Mouse (Mus musculus): ENCODE data around the gene A730061H03Rik. TPM values are rescaled to one million over a fixed set of nuclear protein-coding genes. Genes with fewer than 3 reads are reported as not detected.
A peak's percentile ranks its signal among the peaks of the same experiment; 100 is the strongest.

A730061H03Rik gene
- polyA plus RNA-seq, 1 experiment from 2014 or later = 2.0 TPM

DNA sequence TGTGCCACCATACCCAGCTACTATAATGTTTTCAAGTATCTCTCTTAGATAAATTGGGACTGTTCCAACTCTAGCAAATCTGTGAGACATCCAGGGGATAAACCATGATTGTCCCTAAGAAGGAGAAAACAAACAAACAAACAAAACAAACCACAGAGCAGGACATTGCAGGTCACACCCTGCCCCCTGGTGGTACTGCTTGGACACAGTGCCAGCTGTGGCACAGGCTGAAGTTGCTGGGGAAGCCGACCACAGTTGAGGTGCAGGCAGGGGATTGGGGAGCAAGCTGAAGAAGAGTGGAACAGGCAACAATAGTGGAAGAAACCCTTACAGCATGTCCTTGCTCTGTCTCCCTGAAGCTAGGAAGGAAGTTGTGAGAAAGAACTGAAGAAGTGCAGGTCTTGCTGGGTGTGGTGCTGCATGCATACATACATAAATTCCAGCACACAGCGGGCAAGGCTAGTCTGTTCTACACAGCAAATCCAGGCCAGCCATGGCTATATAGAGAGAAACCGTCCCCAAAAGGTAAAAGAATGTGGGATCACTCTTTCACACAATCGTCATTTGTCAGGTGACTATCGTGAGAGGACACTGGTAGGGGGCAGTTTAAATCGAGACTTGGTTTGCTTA, 24.0 kb downstream of the A730061H03Rik start:
- no peak for ATAC-seq (ENCODE audit: low FRiP score)
- Histone ChIP-seq H3K9ac (no peak overlapping the region), H3K4me2 (no peak overlapping the region), H3K9me3 (no peaks in the 10 kb centered on the region), H3K36me3 (no peaks in the 10 kb centered on the region), H3K27ac (no peak overlapping the region), H3K27me3 (peaks cover 7% of the 10 kb centered on the region; the same call in 1 of the 2 replicates), H3K4me3 (no peak overlapping the region), H3K4me1 (replicated peaks) (peaks cover 18% of the 10 kb centered on the region)
- 62% methylated on average over 6 of the region's 6 CpGs for WGBS

DNA sequence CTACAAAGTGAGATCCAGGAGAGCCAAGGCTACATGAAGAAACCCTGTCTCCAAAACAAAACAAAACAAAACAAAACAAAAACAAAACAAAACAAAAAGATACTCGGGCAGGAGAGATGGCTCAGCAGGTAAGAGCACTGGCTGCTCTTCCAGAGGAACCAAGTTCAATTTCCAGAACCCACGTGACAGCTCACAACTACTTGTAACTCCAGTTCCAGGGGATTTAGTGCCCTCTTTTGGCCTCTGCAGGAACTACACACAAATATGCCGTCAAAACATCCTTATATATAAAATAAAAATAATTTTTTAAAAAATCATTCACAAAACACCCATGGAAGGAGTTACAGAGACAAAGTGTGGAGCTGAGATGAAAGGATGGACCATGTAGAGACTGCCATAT, 32.3 kb downstream of the A730061H03Rik start:
- Histone ChIP-seq H3K27ac (no peak overlapping the region), H3K27me3 (peaks cover 32% of the 10 kb centered on the region), H3K4me1 (replicated peaks) (no peaks in the 10 kb centered on the region), H3K4me3 (no peak overlapping the region), H3K9me3 (no peaks in the 10 kb centered on the region), H3K4me2 (no peak overlapping the region), H3K36me3 (no peaks in the 10 kb centered on the region), H3K9ac (no peak overlapping the region)
- no peak for ATAC-seq (ENCODE audit: low FRiP score)
- WGBS = 22% methylated on average over 3 of the region's 3 CpGs

DNA sequence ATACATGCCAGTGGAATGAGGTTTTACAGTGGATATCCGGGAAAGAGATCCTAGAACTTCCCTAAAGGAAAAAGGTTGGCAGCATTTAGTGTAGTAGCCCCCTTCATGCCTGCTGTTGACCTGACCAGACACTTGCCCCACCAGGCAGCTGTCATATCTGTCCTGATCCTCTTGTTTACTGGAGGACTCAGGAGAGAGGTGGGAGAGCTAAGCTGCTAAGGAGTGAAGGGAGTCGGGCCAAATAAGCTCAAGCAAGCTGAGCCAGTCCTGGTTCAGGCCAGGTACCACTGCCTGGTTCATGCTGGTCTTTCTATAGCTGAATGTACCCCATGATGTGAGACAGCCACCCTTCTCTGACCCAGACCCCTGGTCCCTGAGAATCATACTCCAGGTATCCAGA, 33.5 kb downstream of the A730061H03Rik start:
- H3K9me3 ChIP-seq = no peaks in the 10 kb centered on the region
- no peak overlapping the region for H3K9ac ChIP-seq
- H3K27ac ChIP-seq = no peak overlapping the region
- WGBS = 83% methylated on average over 2 of the region's 2 CpGs
- H3K27me3 ChIP-seq = peaks cover 45% of the 10 kb centered on the region
- no peak for ATAC-seq (ENCODE audit: low FRiP score)
- H3K36me3 ChIP-seq = no peaks in the 10 kb centered on the region
- no peaks in the 10 kb centered on the region for H3K4me1 ChIP-seq (replicated peaks)
- H3K4me2 ChIP-seq = no peak overlapping the region
- no peak overlapping the region for H3K4me3 ChIP-seq

DNA sequence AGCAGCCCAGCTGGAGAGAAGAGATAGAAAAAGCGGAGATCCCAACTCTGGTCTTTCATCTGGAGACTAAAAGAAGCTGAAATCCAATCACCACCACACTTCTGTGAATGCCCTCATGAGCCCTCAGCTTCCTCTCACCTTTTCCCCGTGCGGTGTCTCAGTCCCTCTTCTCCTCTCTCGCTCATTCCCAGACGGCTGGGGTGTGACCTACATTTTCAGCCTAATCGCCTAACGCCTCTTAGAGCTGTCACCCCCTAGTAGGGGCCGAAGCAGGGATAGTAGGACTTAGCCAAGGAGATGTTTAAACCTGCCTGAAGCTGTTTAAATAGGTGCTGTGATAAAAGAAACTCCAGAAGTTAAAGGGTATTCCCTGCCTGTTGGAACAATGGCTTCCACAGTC, 35.4 kb downstream of the A730061H03Rik start, which contains the start of gene Nrl:
TSS of gene Nrl (minus strand) at position 197 of the 400 bp plus-strand sequence.
- Histone ChIP-seq H3K9ac (no peak within 1 kb of the TSS), H3K4me2 (no peak within 1 kb of the TSS), H3K36me3 (no peaks in the 10 kb centered on the region), H3K4me1 (replicated peaks) (peaks cover 5% of the 10 kb centered on the region), H3K27ac (no peak within 1 kb of the TSS), H3K4me3 (no peak within 1 kb of the TSS), H3K27me3 (peaks cover 43% of the 10 kb centered on the region), H3K9me3 (no peaks in the 10 kb centered on the region)
- ATAC-seq (ENCODE audit: low FRiP score) = no peak
- WGBS = 55% methylated on average over 8 of the region's 8 CpGs

DNA sequence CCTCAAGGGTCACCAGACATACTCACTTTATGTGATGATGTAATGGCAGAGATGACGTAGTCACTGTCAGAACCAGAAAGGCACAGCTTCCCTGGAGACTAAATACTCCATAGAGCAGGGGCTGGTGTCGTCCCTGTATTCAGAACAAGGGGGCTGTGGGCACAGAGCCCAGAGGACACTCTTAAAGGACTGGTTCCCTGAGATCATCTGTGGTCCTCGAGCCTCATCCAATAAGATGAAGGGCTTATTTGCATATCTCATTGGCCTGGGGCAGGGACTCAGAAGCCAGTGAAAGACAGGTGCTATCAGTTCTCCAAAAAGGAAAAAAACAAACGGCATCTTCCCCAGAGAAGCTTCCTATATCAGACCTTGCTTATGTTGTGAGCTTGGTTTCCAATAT, 36.1 kb downstream of the A730061H03Rik start:
- Histone ChIP-seq H3K9me3 (no peaks in the 10 kb centered on the region), H3K27me3 (peaks cover 37% of the 10 kb centered on the region), H3K36me3 (no peaks in the 10 kb centered on the region), H3K4me2 (no peak overlapping the region), H3K27ac (no peak overlapping the region), H3K4me1 (replicated peaks) (peaks cover 12% of the 10 kb centered on the region), H3K9ac (no peak overlapping the region), H3K4me3 (no peak overlapping the region)
- no peak for ATAC-seq (ENCODE audit: low FRiP score)
- WGBS = 53% methylated on average over 4 of the region's 4 CpGs

DNA sequence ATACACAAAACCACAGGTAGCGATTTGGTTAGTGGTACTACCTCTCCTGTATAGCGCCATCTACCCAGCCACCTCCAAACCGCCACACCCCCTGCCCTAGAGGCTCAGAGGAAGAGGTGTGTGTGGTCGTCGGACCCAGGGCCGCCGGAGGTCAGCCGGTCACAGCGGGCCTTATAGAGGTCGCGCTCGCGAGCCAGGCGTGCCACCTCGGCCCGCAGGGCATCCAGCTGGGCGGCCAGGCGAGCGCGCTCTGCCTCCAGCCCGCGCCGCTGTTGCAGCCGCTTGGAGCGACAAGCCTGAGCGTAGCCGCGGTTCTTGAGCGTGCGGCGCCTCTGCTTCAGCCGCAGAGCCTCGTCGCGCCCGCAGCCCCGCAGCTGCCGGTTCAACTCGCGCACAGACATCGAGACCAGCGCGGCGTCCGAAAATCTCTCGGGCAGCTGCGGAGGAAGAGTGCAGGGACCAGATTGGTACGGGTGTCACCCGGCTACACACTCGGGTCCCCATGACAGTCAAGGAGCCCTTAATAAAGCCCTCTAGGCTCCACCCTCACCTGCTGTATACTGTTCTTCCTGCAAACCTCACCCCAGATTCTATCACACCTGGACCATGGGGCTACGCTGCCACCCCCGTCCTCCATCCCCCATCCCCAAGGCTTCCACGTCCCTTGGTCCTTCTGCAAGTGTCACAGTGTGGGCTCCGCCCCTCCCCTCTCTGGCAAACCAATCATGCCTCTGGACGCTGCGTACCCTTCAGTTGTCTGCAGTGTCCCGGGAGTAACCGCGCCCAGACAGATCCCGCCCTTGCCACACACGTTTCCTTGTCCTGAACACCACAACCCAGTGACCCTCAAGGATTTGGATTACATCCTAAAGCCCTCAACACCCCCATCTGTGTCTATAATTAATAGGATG, 39.5 kb downstream of the A730061H03Rik start:
- Histone ChIP-seq H3K4me1 (replicated peaks) (peaks cover 26% of the 10 kb centered on the region), H3K4me3 (peak overlapping the region; percentile 54), H3K27me3 (peaks cover 36% of the 10 kb centered on the region), H3K9ac (peak overlapping the region; percentile 74), H3K4me2 (peak overlapping the region; percentile 87), H3K27ac (peak overlapping the region; percentile 77), H3K9me3 (no peaks in the 10 kb centered on the region), H3K36me3 (no peaks in the 10 kb centered on the region)
- WGBS = 1% methylated on average over 61 of the region's 61 CpGs
- ATAC-seq (ENCODE audit: low FRiP score) = peak; percentile 73

DNA sequence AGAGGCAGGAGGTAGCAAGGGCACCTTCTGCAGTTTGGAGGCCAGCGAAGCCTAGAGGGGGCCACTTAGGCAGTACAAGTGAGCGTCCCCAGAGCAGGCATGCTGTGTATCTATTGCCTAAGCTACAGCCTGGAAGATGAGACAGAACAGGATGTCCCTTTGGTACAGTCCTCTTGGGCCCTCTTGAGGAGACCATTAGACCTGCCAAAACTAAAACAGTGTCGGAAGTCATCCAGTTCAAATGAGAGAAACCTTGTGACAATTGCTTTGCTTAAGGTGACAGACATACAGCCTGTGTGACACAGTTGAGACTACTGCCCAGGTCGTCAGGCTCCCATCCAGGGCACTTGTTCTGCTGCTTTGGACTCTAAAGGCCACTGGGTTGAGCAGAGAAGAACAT, 40.6 kb downstream of the A730061H03Rik start:
- Histone ChIP-seq H3K4me3 (no peak overlapping the region), H3K4me1 (replicated peaks) (peaks cover 26% of the 10 kb centered on the region), H3K9ac (no peak overlapping the region; the same call in 1 of the 2 replicates), H3K27me3 (peaks cover 28% of the 10 kb centered on the region), H3K36me3 (no peaks in the 10 kb centered on the region), H3K9me3 (no peaks in the 10 kb centered on the region), H3K4me2 (no peak overlapping the region), H3K27ac (peak overlapping the region; percentile 60)
- WGBS = 59% methylated on average over 4 of the region's 4 CpGs
- ATAC-seq (ENCODE audit: low FRiP score) = no peak

DNA sequence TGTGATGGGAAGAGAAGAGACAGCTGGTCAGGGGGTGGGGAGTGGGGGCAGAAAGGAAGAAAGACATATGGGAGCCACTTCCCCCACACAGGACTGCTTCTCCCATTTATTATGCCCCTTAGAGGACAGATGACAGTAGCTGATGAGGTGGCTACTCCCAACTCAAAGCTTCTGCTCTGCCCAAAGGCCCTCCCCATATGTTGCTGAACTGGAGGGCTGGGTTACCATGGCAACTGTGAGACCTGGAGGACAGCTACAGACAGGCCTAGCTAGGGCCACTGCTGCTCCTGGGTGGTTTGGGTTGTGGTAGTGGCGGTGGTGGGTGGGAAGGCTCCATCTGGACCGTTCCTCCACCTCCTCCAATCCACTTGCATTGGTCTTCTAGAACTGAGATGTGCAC, 41.3 kb downstream of the A730061H03Rik start:
- peaks cover 24% of the 10 kb centered on the region; the same call in 1 of the 2 replicates for H3K27me3 ChIP-seq
- no peaks in the 10 kb centered on the region for H3K36me3 ChIP-seq
- H3K9me3 ChIP-seq = no peaks in the 10 kb centered on the region
- WGBS = 14% methylated on average over 2 of the region's 2 CpGs
- no peak overlapping the region for H3K4me2 ChIP-seq
- no peak overlapping the region for H3K9ac ChIP-seq
- ATAC-seq (ENCODE audit: low FRiP score) = peak; percentile 75
- H3K4me1 ChIP-seq (replicated peaks) = peaks cover 26% of the 10 kb centered on the region
- H3K27ac ChIP-seq = peak overlapping the region; percentile 60
- H3K4me3 ChIP-seq = no peak overlapping the region

DNA sequence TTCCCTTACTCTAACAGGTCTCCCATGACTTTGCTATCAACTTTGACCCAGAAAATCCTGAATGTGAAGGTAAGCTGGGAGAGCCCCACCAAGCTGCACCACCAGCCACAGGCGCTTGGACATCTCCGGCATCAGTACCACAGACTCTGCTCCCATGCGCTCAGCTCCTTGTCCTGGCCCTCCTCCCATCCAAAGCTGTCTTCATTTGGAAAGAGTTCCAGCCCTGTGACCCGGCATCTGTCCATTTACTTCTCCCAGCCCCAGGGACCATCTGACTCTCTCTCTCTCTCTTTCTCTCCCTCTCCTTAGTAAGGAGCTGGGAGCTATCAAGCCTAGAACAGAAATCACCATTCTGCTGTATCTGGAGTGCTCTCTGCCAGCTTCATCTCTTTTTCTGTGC, 44.4 kb downstream of the A730061H03Rik start:
- Histone ChIP-seq H3K9ac (no peak overlapping the region), H3K4me1 (replicated peaks) (peaks cover 31% of the 10 kb centered on the region), H3K27me3 (peaks cover 8% of the 10 kb centered on the region), H3K36me3 (no peaks in the 10 kb centered on the region), H3K4me2 (no peak overlapping the region), H3K4me3 (no peak overlapping the region), H3K27ac (no peak overlapping the region), H3K9me3 (no peaks in the 10 kb centered on the region)
- 90% methylated on average over 4 of the region's 4 CpGs for WGBS
- no peak for ATAC-seq (ENCODE audit: low FRiP score)

DNA sequence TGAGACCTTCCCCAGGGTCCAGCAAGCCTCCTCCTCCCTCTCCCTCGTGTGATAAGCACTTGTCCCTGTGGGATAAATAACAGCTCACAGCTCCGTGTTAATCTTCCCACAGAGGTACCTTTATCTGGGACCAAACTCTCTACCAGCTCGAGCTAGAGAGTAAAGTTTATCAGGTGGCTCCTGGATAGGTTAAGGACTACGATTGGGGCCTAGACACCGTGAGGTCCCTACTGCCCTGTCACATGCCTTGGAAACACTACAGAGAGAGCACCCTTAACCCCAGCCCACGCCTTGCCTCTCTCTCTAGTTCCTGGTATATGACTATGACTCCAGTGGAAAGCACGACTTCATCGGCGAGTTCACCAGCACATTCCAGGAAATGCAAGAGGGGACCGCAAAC, 46.3 kb downstream of the A730061H03Rik start:
- no peak overlapping the region for H3K9ac ChIP-seq
- H3K9me3 ChIP-seq = no peaks in the 10 kb centered on the region
- no peak for ATAC-seq (ENCODE audit: low FRiP score)
- H3K4me2 ChIP-seq = no peak overlapping the region
- peaks cover 6% of the 10 kb centered on the region for H3K27me3 ChIP-seq
- WGBS = 71% methylated on average over 10 of the region's 10 CpGs
- H3K36me3 ChIP-seq = no peaks in the 10 kb centered on the region
- H3K4me3 ChIP-seq = no peak overlapping the region
- H3K4me1 ChIP-seq (replicated peaks) = peaks cover 28% of the 10 kb centered on the region
- H3K27ac ChIP-seq = no peak overlapping the region

DNA sequence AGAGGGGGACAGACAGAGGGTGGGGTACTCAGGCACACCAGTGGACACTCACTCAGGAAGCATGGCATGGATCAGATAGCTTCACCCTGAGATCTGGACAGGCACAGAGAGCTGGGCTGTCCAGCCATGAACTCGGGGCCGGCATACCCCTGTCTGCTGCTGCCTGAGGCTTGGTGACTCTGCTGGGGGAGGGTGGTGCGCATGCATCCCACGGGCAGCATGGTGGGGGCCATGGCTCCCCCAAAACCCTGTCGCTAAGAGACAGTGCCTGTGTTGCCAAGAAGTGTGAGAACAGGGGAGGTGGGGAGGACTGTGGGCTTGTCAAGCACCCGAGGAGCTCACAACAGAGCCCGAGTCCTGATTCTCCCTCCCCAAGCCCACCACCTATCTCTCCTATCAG, 49.2 kb downstream of the A730061H03Rik start:
- H3K9ac ChIP-seq = 0 out of 2 replicates have a peak overlapping the region, but pooled peaks have one; percentile 29
- H3K9me3 ChIP-seq = no peaks in the 10 kb centered on the region
- no peak overlapping the region for H3K4me3 ChIP-seq
- H3K4me1 ChIP-seq (replicated peaks) = peaks cover 21% of the 10 kb centered on the region
- peak; percentile 29; the same call in 1 of the 2 replicates for ATAC-seq (ENCODE audit: low FRiP score)
- WGBS = 56% methylated on average over 7 of the region's 7 CpGs
- no peak overlapping the region for H3K4me2 ChIP-seq
- peaks cover 6% of the 10 kb centered on the region for H3K27me3 ChIP-seq
- H3K27ac ChIP-seq = no peak overlapping the region
- peaks cover 8% of the 10 kb centered on the region; the same call in 1 of the 2 replicates for H3K36me3 ChIP-seq

DNA sequence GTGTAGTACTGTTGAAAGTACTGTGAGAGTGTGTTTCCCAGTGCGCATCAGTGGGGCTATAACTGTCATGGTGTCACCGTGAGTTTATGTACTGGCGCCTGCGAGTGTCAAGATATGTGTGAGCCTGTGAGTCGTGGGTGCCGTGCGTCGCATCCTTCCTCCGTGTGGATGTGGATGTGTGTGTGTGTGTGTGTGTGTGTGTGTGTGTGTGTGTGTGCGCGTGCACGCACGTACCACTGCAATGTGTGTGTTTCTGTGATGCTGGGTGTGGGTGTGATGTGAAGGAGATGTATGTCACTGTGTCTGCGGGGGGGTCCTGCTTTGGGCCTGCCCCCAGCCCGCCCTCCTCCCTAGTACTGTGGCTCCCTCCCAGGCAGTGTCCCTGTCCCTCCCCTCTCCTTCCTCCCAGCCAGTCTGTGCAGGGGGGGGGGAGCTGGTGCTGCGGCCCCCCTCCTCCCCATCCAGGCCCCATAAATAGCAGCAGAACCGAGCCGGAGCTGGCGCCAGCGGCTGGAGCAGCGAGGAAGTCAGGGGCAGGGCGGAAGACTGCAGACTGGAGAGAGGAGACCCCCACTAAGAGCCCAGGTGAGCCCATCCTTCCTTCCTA, 50.0 kb downstream of the A730061H03Rik start, which contains the start of gene Cpne6:
TSS of gene Cpne6 (plus strand) at position 321 of the 607 bp plus-strand sequence.
- Histone ChIP-seq H3K9ac (0 out of 2 replicates have a peak within 1 kb of the TSS, but pooled peaks have one; percentile 46), H3K36me3 (peaks cover 8% of the 10 kb centered on the region; the same call in 1 of the 2 replicates), H3K4me2 (no peak within 1 kb of the TSS), H3K27me3 (peaks cover 6% of the 10 kb centered on the region), H3K4me3 (no peak within 1 kb of the TSS), H3K27ac (no peak within 1 kb of the TSS), H3K9me3 (no peaks in the 10 kb centered on the region), H3K4me1 (replicated peaks) (peaks cover 21% of the 10 kb centered on the region)
- WGBS = 70% methylated on average over 22 of the region's 22 CpGs
- peak; percentile 37; the same call in 1 of the 2 replicates for ATAC-seq (ENCODE audit: low FRiP score)
